ENCODE assay signal across 21 mouse cellular contexts in genomic region chr2:167332336-167332987, GRCm38 (mm10). TPM values are rescaled to one million over a fixed set of nuclear protein-coding genes. Genes with fewer than 3 reads are reported as not detected.
DNase-seq lines count a peak whose midpoint lies in the region; ATAC-seq and TF ChIP-seq lines count a peak whose summit lies in the region.
"Had no signal": no experiment of that assay in that cellular context is flagged by ENCODE, and none has a peak within 500 bp of the region (broad histone marks: within the 10 kb centered on the region; RNA-seq: fewer than 3 reads in every experiment).

No protein-coding gene starts in this region.

- 0 out of 2 replicates have a peak overlapping the region, but pooled peaks have one; percentile 20 for H3K27ac ChIP-seq in gastrocnemius, adult 2 months
- 0 out of 2 replicates have a peak overlapping the region, but pooled peaks have one; percentile 31 for H3K27ac ChIP-seq in limb, embryonic 12.5 days
- no peak overlapping the region for H3K27ac ChIP-seq in limb, embryonic 10.5 days
- peak overlapping the region; percentile 81; the same call in 1 of the 2 replicates for H3K27ac ChIP-seq in neural tube, embryonic 13.5 days (replicated peaks)
- H3K27ac ChIP-seq: embryonic facial prominence, embryonic 13.5 days had no signal

- no peaks in the 10 kb centered on the region for H3K36me3 ChIP-seq in limb, embryonic 12.5 days
- H3K36me3 ChIP-seq in limb, embryonic 10.5 days: no peaks in the 10 kb centered on the region
- no peaks in the 10 kb centered on the region for H3K36me3 ChIP-seq in neural tube, embryonic 13.5 days
- H3K36me3 ChIP-seq: embryonic facial prominence, embryonic 13.5 days; heart, embryonic 12.5 days; midbrain, embryonic 15.5 days had no signal

- H3K4me2 ChIP-seq in limb, embryonic 12.5 days: no peak overlapping the region
- no peak overlapping the region for H3K4me2 ChIP-seq in neural tube, embryonic 13.5 days
- H3K4me2 ChIP-seq: embryonic facial prominence, embryonic 13.5 days; heart, embryonic 12.5 days; hindbrain, embryonic 14.5 days; midbrain, embryonic 15.5 days had no signal

- H3K27me3 ChIP-seq in limb, embryonic 12.5 days: no peaks in the 10 kb centered on the region
- no peaks in the 10 kb centered on the region for H3K27me3 ChIP-seq in limb, embryonic 10.5 days (ENCODE audit: low read depth, poor library complexity, severe bottlenecking)
- H3K27me3 ChIP-seq in neural tube, embryonic 13.5 days: no peaks in the 10 kb centered on the region
- H3K27me3 ChIP-seq: embryonic facial prominence, embryonic 13.5 days; heart, embryonic 12.5 days; midbrain, embryonic 15.5 days had no signal

- no peak overlapping the region for H3K9ac ChIP-seq in limb, embryonic 12.5 days (replicated peaks)
- H3K9ac ChIP-seq in neural tube, embryonic 13.5 days: no peak overlapping the region
- H3K9ac ChIP-seq: embryonic facial prominence, embryonic 13.5 days; heart, embryonic 12.5 days; hindbrain, embryonic 14.5 days; midbrain, embryonic 15.5 days had no signal

- no peaks in the 10 kb centered on the region for H3K9me3 ChIP-seq in limb, embryonic 12.5 days
- H3K9me3 ChIP-seq in limb, embryonic 10.5 days (replicated peaks): no peaks in the 10 kb centered on the region
- no peaks in the 10 kb centered on the region for H3K9me3 ChIP-seq in neural tube, embryonic 13.5 days
- H3K9me3 ChIP-seq: embryonic facial prominence, embryonic 13.5 days; heart, embryonic 12.5 days; midbrain, embryonic 15.5 days had no signal

- intact Hi-C loops in gastrocnemius, adult 2 months (cut with DNase I): no loop called here

- no peak overlapping the region for H3K4me3 ChIP-seq in gastrocnemius, adult 2 months
- H3K4me3 ChIP-seq in limb, embryonic 12.5 days (replicated peaks): no peak overlapping the region
- no peak overlapping the region for H3K4me3 ChIP-seq in limb, embryonic 10.5 days
- no peak overlapping the region for H3K4me3 ChIP-seq in neural tube, embryonic 13.5 days
- H3K4me3 ChIP-seq: embryonic facial prominence, embryonic 13.5 days; heart, embryonic 12.5 days; layer of hippocampus, adult 2 months; midbrain, embryonic 15.5 days had no signal

- ATAC-seq in limb, embryonic 12.5 days (ENCODE audit: insufficient number of reproducible peaks, insufficient read depth, low FRiP score, low TSS enrichment, low read depth): no peak
- no peak for ATAC-seq in neural tube, embryonic 13.5 days (ENCODE audit: low read depth)
- ATAC-seq: CD4-positive, CD25-positive, alpha-beta regulatory T cell, adult 4 months; forebrain, embryonic 16.5 days; lung, postnatal 0 days had no signal

- no peak for DNase-seq in gastrocnemius, adult 2 months
- no peak for DNase-seq in gastrocnemius, postnatal 4 days (ENCODE audit: low spot score in 2 of 2)
- no peak for DNase-seq in limb, embryonic 10.5 days (ENCODE audit: low spot score)
- no peak for DNase-seq in neural tube, embryonic 10.5 days (ENCODE audit: extremely low spot score, low spot score)
- peak; percentile 71 for DNase-seq in yolk sac, embryonic 10.5 days (ENCODE audit: low spot score)
- DNase-seq in heart, adult 9 months (ENCODE audit: low spot score in 2 of 2): no peak
- DNase-seq: adrenal gland, postnatal 14 days; cerebellum, adult 11 months; heart, postnatal 14 days; left cerebral cortex, postnatal 4 days; retina, postnatal 1 day had no signal

- H3K4me1 ChIP-seq in limb, embryonic 12.5 days (replicated peaks): peaks cover 39% of the 10 kb centered on the region
- peaks cover 48% of the 10 kb centered on the region for H3K4me1 ChIP-seq in limb, embryonic 10.5 days
- H3K4me1 ChIP-seq in neural tube, embryonic 13.5 days (replicated peaks): peaks cover 65% of the 10 kb centered on the region

- TF ChIP-seq CTCF in gastrocnemius, adult 2 months (IDR thresholded peaks at IDR 0.05): no peak

- WGBS in limb, embryonic 12.5 days: 76% methylated on average over 7 of the region's 7 CpGs
- whole genome bisulfite sequencing in limb, embryonic 10.5 days: 81% methylated on average over 7 of the region's 7 CpGs
- WGBS in neural tube, embryonic 13.5 days: 69% methylated on average over 7 of the region's 7 CpGs

RNA-seq across cellular contexts. Expression of gene B4galt5, which starts 16.5 kb away (rescaled TPM):
- total RNA-seq in gastrocnemius, adult 2 months (2021): 10 to 100 TPM in 1 of 2 experiments, 1 to 10 TPM in 1; 7.8 to 10.6 TPM
- 10 to 100 TPM; 40.0 to 41.0 TPM for total RNA-seq in gastrocnemius, postnatal 4 days (2021)
- 11.4 and 14.1 TPM in 2 replicates for polyA plus RNA-seq in limb, embryonic 12.5 days (2016; fragmentation: Nextera tagmentation; extraction: Ambion mirVana)
- 10.3 and 11.3 TPM in 2 replicates for polyA plus RNA-seq in limb, embryonic 10.5 days (2016; fragmentation: Nextera tagmentation; extraction: Ambion mirVana)
- polyA plus RNA-seq in neural tube, embryonic 13.5 days (2015; fragmentation: Nextera tagmentation; extraction: Ambion mirVana): 21.6 and 22.2 TPM in 2 replicates
